9 mouse cellular contexts compared by ENCODE assay signal in the genomic region with DNA sequence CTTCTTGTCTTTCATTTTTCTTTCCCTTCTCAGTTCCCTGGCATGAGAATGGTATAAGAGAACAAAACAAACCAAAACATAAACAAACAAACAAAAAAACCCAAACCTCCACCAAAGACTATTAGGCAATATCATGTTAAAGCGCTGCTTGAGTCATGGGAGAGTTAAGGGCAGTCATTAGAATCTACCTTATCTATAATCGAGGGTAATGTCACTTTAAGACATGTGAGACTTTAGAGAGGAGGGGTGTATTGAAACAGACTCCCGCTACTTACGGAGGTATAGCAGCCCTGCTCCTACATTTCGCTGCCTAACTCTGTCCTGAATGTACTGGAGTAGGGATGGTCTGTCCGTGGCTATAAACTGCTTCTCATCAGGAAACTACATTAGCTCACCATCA. TPM values are rescaled to one million over a fixed set of nuclear protein-coding genes. Genes with fewer than 3 reads are reported as not detected.
A peak's percentile ranks its signal among the peaks of the same experiment; 100 is the strongest.
DNase-seq lines count a peak whose midpoint lies in the region; ATAC-seq lines count a peak whose summit lies in the region.
"Had no signal": no experiment of that assay in that cellular context is flagged by ENCODE, and none has a peak within 500 bp of the region (broad histone marks: within the 10 kb centered on the region; RNA-seq: fewer than 3 reads in every experiment).

TSS of gene Fam19a1 (plus strand) at position 301 of the 400 bp plus-strand sequence.

- H3K27ac ChIP-seq in heart, embryonic 15.5 days: no peak within 1 kb of the TSS

- H3K36me3 ChIP-seq in heart, embryonic 15.5 days: no peaks in the 10 kb centered on the region

- 23% methylated on average over 6 of the region's 6 CpGs for WGBS in heart, embryonic 15.5 days

- intact Hi-C loops in heart, postnatal 10 days (cut with DNase I): no loop called here
- intact Hi-C loops in left cerebral cortex, postnatal 25 days (cut with DNase I): loop anchor here (10.0 kb wide), 2 partner anchors 322 to 628 kb away; no protein-coding TSS in a partner anchor

- H3K27me3 ChIP-seq in heart, embryonic 15.5 days: no peaks in the 10 kb centered on the region

- H3K9ac ChIP-seq in heart, embryonic 15.5 days: no peak within 1 kb of the TSS

- no peak for ATAC-seq in heart, embryonic 15.5 days (replicated peaks; ENCODE audit: insufficient number of reproducible peaks, insufficient read depth, low FRiP score, low read depth)
- no peak for ATAC-seq in erythroblast, adult 5-6 weeks (replicated peaks; ENCODE audit: low FRiP score, poor library complexity, severe bottlenecking)

- 0 out of 2 replicates have a peak within 1 kb of the TSS, but pooled peaks have one; percentile 13 for H3K4me3 ChIP-seq in heart, embryonic 15.5 days

- H3K4me1 ChIP-seq in heart, embryonic 15.5 days (replicated peaks): 0 out of 2 replicates have a peak, but pooled peaks cover 5% of the 10 kb centered on the region

- peak within 1 kb of the TSS; percentile 24 for H3K4me2 ChIP-seq in heart, embryonic 15.5 days

- H3K9me3 ChIP-seq in heart, embryonic 15.5 days (replicated peaks): no peaks in the 10 kb centered on the region

- no peak for DNase-seq in heart, postnatal 10 days
- DNase-seq in right cerebral cortex, adult 2 months (ENCODE audit: low spot score in 2 of 2): peak; percentile 28 to 37
- no peak for DNase-seq in right cerebral cortex, adult 18-20 months
- peak in 1 of 2 experiments; percentile 22 for DNase-seq in left cerebral cortex, postnatal 25 days (ENCODE audit: low spot score in 2 of 2)
- no peak for DNase-seq in adrenal gland, postnatal 10 days
- DNase-seq in adrenal gland, postnatal 4 days (ENCODE audit: low spot score in 2 of 2): no peak
- DNase-seq: kidney, adult 11 months had no signal

RNA-seq across cellular contexts. Expression of gene Fam19a1, which starts in this region (rescaled TPM):
- polyA plus RNA-seq in heart, embryonic 15.5 days (2015; fragmentation: Nextera tagmentation; extraction: Ambion mirVana): 0.25 and 0.41 TPM in 2 replicates
- total RNA-seq in heart, postnatal 10 days (2021): not detected
- total RNA-seq in left cerebral cortex, postnatal 25 days (2021): 10 to 100 TPM; 82.9 to 85.4 TPM
- total RNA-seq in erythroblast, adult 5-6 weeks (2015; ENCODE audit: low replicate concordance): not detected in 2 replicates
- total RNA-seq in erythroblast, adult 5-6 weeks (2017; ENCODE audit: low replicate concordance): not detected in 2 replicates
- total RNA-seq in adrenal gland, postnatal 10 days (2021): 1 to 10 TPM; 3.1 to 4.4 TPM
- total RNA-seq in adrenal gland, postnatal 4 days (2021): 1 to 10 TPM; 5.4 to 6.3 TPM

Comparison
In these comparisons a context has a peak if more than half of its experiments do, and no peak if none do; other contexts are left out.
1. RNA of gene Fam19a1 (total RNA-seq): 82.9 to 85.4 TPM in left cerebral cortex, postnatal 25 days; 5.4 to 6.3 TPM in adrenal gland, postnatal 4 days, 3.1 to 4.4 TPM in adrenal gland, postnatal 10 days, not detected in heart, postnatal 10 days and not detected in erythroblast, adult 5-6 weeks; every median in the first group is over 10 times any median in the second.
2. DNase-seq: peak in right cerebral cortex, adult 2 months (2 of 2); none in heart, postnatal 10 days (0 of 2), right cerebral cortex, adult 18-20 months (single experiment), adrenal gland, postnatal 10 days (single experiment) and adrenal gland, postnatal 4 days (0 of 2).